18 mouse cellular contexts compared by ENCODE assay signal in the genomic region with DNA sequence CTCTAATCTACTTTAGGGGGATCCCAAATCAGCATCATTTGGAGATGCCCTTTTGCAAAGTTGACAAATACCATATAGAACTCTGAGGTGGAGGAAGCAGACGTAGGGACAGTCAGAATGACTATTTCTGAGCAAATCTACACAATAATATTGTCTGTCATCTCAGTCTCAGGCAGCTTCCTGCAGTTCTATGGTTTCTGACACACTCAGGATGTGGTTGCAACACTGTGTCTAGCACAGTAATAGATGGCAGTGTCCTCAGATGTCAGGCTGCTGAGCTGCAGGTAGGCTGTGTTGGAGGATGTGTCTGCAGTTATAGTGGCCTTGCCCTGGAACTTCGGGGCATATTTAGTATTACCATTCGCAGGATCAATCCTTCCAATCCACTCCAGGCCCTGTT.
DNase-seq lines count a peak whose midpoint lies in the region; ATAC-seq lines count a peak whose summit lies in the region.
"Had no signal": no experiment of that assay in that cellular context is flagged by ENCODE, and none has a peak within 500 bp of the region (broad histone marks: within the 10 kb centered on the region; RNA-seq: fewer than 3 reads in every experiment).

No protein-coding gene starts in this region.

- ATAC-seq in granulocyte monocyte progenitor cell, adult 5-6 weeks (replicated peaks; ENCODE audit: poor library complexity, severe bottlenecking): peak; percentile 30; the same call in 1 of the 2 replicates
- ATAC-seq: forebrain, embryonic 14.5 days; hindbrain, postnatal 0 days had no signal

- peak; percentile 13 for DNase-seq in lung, postnatal 36 days
- no peak for DNase-seq in lung, adult 18-20 months
- DNase-seq in natural killer cell, adult 2 months (ENCODE audit: low spot score in 2 of 2): peak; percentile 49 to 58
- peak; percentile 47 to 59 for DNase-seq in thymus, postnatal 36 days
- no peak for DNase-seq in cerebellum, postnatal 14 days
- no peak for DNase-seq in embryo, embryonic 11 days
- no peak for DNase-seq in cerebellum, postnatal 10 days
- DNase-seq: adrenal gland, postnatal 36 days; cerebellum, postnatal 25 days; heart, postnatal 4 days; kidney, adult 11 months; liver, embryonic 13.5 days; lung, embryonic 14.5 days; right cerebral cortex, adult 18-20 months; right cerebral cortex, postnatal 4 days had no signal

Comparison
In these comparisons a context has a peak if more than half of its experiments do, and no peak if none do; other contexts are left out.
1. DNase-seq: peak in lung, postnatal 36 days (single experiment), natural killer cell, adult 2 months (2 of 2) and thymus, postnatal 36 days (2 of 2); none in lung, adult 18-20 months (0 of 2), cerebellum, postnatal 14 days (0 of 2), embryo, embryonic 11 days (single experiment) and cerebellum, postnatal 10 days (0 of 2).